Comparison of ENCODE assay signal across 12 mouse cellular contexts in the genomic region with DNA sequence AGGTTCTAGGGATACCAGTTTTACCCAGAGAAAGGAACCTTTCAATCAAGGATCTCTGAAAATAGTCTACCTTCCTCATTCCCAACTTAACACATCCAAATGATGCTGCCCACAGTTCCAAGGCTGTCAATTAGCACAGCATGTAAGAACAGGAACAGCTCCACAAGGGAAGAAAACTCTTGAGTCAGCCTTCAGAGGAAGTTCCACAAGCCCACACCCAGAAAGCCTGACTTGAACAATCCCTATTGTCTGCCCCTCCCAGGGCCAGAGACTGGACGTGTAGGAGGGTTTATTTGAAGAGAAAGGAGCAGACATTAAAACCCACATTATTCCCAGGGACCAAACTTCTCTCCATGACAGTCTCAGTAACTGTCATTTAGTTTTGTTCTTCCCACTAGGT. TPM values are rescaled to one million over a fixed set of nuclear protein-coding genes. Genes with fewer than 3 reads are reported as not detected.
DNase-seq lines count a peak whose midpoint lies in the region; ATAC-seq lines count a peak whose summit lies in the region.
"Had no signal": no experiment of that assay in that cellular context is flagged by ENCODE, and none has a peak within 500 bp of the region (broad histone marks: within the 10 kb centered on the region; RNA-seq: fewer than 3 reads in every experiment).

No protein-coding gene starts in this region.

- peaks cover 15% of the 10 kb centered on the region for H3K4me1 ChIP-seq in kidney, embryonic 15.5 days
- H3K4me1 ChIP-seq in midbrain, embryonic 10.5 days, result peaks cover 14% of the 10 kb centered on the region

- no peak overlapping the region for H3K9ac ChIP-seq in kidney, embryonic 15.5 days
- H3K9ac ChIP-seq: hindbrain, embryonic 14.5 days had no signal

- peak overlapping the region; percentile 51 for H3K27ac ChIP-seq in kidney, embryonic 15.5 days
- H3K27ac ChIP-seq in midbrain, embryonic 10.5 days (replicated peaks), result no peak overlapping the region
- H3K27ac ChIP-seq: hindbrain, embryonic 14.5 days had no signal

- no peaks in the 10 kb centered on the region for H3K27me3 ChIP-seq in kidney, embryonic 15.5 days
- H3K27me3 ChIP-seq in midbrain, embryonic 10.5 days (ENCODE audit: low read depth, poor library complexity, severe bottlenecking), result no peaks in the 10 kb centered on the region

- no peak overlapping the region for H3K4me2 ChIP-seq in kidney, embryonic 15.5 days
- H3K4me2 ChIP-seq: hindbrain, embryonic 14.5 days had no signal

- 0 out of 2 replicates have a peak, but pooled peaks cover 3% of the 10 kb centered on the region for H3K36me3 ChIP-seq in kidney, embryonic 15.5 days
- peaks cover 22% of the 10 kb centered on the region for H3K36me3 ChIP-seq in midbrain, embryonic 10.5 days

- 15% methylated on average over 1 of the region's 1 CpGs for WGBS in kidney, embryonic 15.5 days
- 30% methylated on average over 1 of the region's 1 CpGs for WGBS in midbrain, embryonic 10.5 days

- DNase-seq in kidney, adult 18-20 months, result no peak
- DNase-seq in ES-CJ7 (ENCODE audit: low read depth, low spot score), result peak; percentile 83
- DNase-seq in brain, adult 2 months (ENCODE audit: low read depth, low spot score), result peak; percentile 63
- peak; percentile 52 for DNase-seq in lung, postnatal 10 days
- DNase-seq in embryo, embryonic 11 days, result no peak
- DNase-seq in natural killer cell, adult 2 months (ENCODE audit: low spot score in 2 of 2), result no peak
- DNase-seq in midbrain, embryonic 10.5 days (ENCODE audit: low spot score), result no peak
- DNase-seq: retina, postnatal 1 day had no signal

- ATAC-seq in kidney, embryonic 15.5 days (replicated peaks; ENCODE audit: low FRiP score), result no peak

- H3K4me3 ChIP-seq in kidney, embryonic 15.5 days (replicated peaks), result no peak overlapping the region
- H3K4me3 ChIP-seq in midbrain, embryonic 10.5 days, result no peak overlapping the region
- H3K4me3 ChIP-seq: erythroblast, embryonic 14.5 days; megakaryocyte, embryonic 14.5 days had no signal

- H3K9me3 ChIP-seq in kidney, embryonic 15.5 days (replicated peaks), result no peaks in the 10 kb centered on the region
- H3K9me3 ChIP-seq in midbrain, embryonic 10.5 days (replicated peaks), result no peaks in the 10 kb centered on the region; the same call in 1 of the 2 replicates

RNA-seq across cellular contexts. Expression of gene Macf1, which starts 48.7 kb away (rescaled TPM):
- 38.1 and 41.2 TPM in 2 replicates for polyA plus RNA-seq in kidney, embryonic 15.5 days (2015; fragmentation: Nextera tagmentation; extraction: Ambion mirVana)
- 39.2 and 46.2 TPM in 2 replicates for polyA plus RNA-seq in midbrain, embryonic 10.5 days (2016; fragmentation: Nextera tagmentation; extraction: Ambion mirVana)

Comparison
In these comparisons a context has a peak if more than half of its experiments do, and no peak if none do; other contexts are left out.
1. DNase-seq: peak in ES-CJ7 (single experiment), brain, adult 2 months (single experiment) and lung, postnatal 10 days (single experiment); none in kidney, adult 18-20 months (single experiment), embryo, embryonic 11 days (single experiment), natural killer cell, adult 2 months (0 of 2) and midbrain, embryonic 10.5 days (single experiment).